Mouse (Mus musculus): ENCODE data around the gene Itgb2l. TPM values are rescaled to one million over a fixed set of nuclear protein-coding genes. Genes with fewer than 3 reads are reported as not detected.
"Not testable (repeated sequence)": the region's sequence is repeated elsewhere in the genome, so short reads cannot be mapped to it uniquely, and the experiment has no call there.

Itgb2l gene
- 0.60 and 2.8 TPM in 2 replicates for total RNA-seq (2014; fragmentation: Nextera tagmentation)
- 5.6 and 5.7 TPM in 2 replicates for total RNA-seq (2017)

DNA sequence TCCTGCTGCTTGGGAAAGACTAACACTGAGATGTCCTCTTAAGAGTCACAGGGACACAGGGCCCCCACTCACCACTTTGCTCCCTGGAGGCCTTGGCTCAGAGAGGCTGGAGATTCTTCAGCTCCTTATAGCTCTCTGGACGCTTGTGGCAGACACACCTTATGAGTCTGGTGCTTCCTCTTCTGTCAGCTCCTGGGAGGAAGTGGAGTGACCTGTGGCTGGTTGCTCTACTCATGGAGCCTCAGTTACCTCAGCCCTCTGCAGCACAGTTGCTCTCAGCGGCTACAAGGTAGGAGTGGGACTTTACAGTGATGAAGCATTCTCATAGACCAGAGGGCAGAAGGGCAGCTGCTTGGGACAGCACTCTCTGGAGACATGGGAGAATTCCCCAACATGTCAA lies at the start of gene Itgb2l:
Gene Itgb2l (minus strand): TSS at position 152 of the 400 bp plus-strand sequence.
- 0 out of 2 replicates have a peak, but pooled peaks have one; percentile 16 for ATAC-seq (replicated peaks; ENCODE audit: poor library complexity, severe bottlenecking)

DNA sequence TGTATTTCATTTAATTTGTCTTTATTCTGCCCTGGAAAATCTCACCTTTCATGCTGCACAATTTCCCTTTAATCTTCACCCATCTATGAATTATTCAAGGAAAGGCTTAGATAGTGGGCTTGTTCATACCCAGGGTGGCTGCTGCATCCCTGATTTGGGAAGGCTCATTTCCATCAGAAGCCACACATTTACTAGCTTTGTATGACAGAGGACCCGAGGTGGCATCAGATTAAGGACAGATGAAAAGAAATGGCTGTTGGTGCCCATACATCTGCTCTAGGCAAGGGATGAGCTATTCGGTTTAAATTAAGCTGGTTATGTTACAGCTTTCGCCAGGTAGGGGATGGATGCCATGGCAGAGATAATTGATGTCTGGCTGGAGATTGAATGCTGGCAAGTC lies 48.1 kb upstream of the Itgb2l start:
- no peak for ATAC-seq (replicated peaks; ENCODE audit: poor library complexity, severe bottlenecking)

DNA sequence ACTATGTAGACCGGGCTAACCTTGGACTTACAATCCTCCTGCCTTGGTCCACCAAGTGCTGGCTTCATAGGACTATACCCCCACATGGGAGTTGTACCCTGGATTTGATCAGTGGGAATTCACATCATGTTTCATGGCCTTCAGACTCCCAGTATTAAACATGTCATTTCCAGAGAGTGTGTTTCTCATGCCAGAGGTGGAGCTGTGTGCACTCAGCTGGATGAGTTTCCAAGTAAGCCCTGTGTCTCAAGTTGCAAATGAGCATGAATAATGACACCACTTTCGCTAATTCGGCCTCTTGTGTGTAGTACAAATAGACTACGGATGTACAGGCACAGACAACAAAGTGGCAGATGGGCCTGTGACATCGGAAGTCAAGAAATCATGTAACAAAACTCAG lies 44.6 kb upstream of the Itgb2l start:
- no peak for ATAC-seq (replicated peaks; ENCODE audit: poor library complexity, severe bottlenecking)

DNA sequence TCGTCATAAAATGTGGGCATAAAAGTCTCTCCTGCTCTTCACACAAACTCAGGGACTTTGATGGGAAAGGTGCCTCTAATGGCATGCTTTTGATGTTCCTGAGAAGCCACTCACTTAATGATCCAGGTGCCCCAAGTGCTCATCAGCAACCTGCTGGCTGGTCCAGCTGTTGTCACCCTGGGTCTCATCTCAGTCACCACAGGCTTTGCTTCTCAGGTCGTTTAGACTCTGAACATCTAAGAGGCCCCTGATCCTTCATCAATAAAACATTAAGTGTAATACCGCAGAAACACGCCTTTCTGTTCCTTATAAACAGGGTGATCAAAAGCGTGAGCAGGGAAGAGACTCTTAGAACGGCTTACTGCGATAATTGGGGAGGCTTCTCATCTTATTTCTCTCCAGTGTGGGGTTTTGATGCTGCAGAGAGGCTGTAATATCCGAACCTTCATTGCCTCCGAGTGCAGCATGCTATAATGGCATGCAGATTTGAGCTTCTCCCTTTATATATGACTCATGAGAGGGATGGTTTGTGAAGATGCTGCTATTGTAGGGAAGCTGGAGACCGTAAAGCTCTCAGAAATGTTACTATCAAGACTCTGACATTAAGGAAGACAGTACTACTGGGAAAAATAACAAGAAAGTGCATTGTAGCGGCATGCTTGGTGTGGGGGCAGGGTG lies 43.7 kb upstream of the Itgb2l start:
- ATAC-seq (replicated peaks; ENCODE audit: poor library complexity, severe bottlenecking): no peak

DNA sequence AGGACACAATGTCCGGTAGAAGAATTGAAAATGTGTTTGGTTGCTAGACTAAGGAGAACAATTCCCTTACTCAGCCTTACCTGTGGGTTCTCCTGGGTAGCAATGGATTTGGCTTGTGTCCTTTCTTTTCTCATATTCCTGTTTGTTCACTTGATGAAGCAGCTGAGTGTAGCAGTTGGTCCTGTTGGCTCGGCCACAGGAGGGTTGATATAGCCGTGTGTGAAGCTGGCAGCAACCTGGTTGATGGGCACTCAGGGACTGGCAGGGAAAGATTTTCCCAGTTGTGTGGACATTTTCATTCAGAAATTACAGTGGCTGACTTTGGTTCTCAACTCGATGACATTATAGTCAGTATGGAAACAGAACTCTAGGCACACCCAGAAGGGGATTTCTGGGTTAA lies 38.4 kb upstream of the Itgb2l start:
- no peak for ATAC-seq (replicated peaks; ENCODE audit: poor library complexity, severe bottlenecking)

DNA sequence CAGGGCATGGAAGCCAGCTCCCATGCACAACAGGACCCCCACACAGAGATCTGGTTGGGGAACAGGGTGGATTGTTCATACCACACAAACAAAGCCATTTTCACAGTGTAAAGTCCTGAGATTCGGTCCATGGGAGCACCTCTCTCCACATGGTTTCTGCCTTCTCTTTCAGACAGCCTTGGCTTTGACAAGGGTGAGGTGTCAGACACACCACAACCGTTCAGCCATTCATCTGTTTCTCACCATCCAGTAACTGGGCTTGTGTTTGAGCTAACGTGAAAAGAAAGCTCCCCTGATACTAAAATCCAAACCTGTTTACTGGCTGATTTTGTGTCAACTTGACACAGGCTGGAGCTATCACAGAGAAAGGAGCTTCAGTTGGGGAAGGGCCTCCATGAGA lies 30.8 kb upstream of the Itgb2l start:
- no peak for ATAC-seq (replicated peaks; ENCODE audit: poor library complexity, severe bottlenecking)

DNA sequence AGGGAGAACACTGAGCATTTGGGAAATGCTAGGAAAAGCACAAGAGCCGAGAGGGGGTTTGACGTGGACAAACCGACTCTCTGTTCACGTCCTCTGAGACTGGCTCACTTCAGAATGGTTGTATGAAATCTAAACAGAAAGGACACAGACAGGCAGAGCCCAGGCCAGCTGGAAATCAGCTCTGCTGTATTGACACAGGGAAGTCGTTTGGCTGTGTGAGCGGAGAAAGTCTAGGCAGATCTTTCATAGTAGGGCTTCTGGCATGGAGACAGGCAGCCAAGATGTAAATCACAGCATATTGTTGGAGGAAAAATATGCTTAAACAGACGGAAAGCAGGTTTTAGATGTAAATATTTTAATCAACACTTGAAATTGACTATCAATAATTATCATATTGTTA lies 29.4 kb upstream of the Itgb2l start:
- no peak for ATAC-seq (replicated peaks; ENCODE audit: poor library complexity, severe bottlenecking)

DNA sequence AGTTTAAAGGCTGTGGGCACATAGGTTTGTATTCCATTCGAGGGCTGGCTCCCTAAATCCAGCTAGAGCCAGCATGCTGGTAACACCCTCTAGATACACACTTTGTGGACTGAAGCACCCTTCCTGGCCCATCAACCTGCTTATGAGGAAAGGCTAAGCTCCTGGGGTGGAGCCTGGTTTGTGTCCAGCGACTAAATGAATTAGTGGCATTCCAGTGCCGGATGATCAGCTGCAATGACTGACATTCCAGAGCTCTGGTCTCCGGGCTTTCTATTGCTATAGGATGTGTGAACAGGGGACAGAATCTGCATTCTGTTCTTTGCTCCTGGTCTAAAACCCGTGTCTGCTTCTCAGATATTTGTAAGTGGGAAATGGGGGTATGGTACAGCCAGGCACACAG lies 28.9 kb upstream of the Itgb2l start:
- no peak for ATAC-seq (replicated peaks; ENCODE audit: poor library complexity, severe bottlenecking)

DNA sequence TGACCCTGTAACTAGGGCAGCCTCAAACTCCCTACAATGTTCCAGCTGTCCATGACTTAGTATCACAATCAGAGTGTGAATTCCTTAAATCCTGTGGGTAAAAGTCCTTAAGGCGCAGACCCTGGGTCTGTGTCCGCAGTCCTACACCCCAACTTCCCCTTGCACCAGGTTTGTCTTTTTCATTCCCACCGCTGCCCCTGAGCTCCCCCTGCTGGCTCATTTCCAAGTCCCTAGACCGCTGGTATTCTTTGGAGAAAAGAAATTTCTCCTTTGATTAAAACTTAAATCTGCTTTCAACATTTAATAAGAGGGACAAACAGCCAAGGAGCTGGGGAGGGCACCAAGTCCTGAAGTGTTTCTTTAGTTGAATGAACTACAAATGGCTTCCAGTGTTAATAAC lies 26.2 kb upstream of the Itgb2l start:
- ATAC-seq (replicated peaks; ENCODE audit: poor library complexity, severe bottlenecking): peak; percentile 83

DNA sequence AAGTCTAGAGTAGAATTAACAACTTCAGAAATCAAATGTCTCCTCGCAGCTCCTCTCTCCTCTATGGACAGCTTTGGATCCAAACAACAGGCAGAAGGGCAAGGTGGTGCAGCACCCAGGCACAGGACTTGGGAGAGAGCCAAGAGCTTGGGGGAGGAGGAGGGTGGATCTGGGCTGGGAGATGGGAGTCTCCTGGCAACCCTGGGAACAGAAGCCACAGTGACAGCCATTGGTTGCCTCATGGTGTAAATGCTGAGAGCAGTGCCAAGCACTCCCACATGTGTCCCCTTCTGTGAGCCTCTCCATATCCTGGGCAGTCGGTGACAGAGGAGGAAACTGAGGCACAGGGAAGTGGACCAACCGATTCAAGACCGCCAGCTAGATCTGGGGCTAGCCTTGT lies 25.3 kb upstream of the Itgb2l start:
- ATAC-seq (replicated peaks; ENCODE audit: poor library complexity, severe bottlenecking): no peak

DNA sequence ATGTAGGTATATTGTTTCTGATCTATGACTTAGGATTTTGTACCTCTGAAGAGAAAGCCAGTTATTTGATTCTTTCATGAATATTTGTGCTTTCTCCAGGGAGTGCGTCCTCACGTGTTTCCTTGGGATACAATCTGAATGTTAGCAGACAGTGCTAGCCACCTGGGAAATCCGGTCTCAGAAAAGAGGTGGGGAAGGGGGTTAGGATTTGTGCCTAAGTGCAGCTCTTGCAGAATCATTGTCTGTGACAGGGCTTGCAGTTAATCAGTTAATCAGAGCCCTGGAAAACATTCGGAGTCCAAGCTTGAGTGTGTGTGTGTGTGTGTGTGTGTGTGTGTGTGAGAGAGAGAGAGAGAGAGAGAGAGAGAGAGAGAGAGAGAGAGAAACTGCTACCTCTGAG lies 24.6 kb upstream of the Itgb2l start:
- ATAC-seq (replicated peaks; ENCODE audit: poor library complexity, severe bottlenecking): no peak

DNA sequence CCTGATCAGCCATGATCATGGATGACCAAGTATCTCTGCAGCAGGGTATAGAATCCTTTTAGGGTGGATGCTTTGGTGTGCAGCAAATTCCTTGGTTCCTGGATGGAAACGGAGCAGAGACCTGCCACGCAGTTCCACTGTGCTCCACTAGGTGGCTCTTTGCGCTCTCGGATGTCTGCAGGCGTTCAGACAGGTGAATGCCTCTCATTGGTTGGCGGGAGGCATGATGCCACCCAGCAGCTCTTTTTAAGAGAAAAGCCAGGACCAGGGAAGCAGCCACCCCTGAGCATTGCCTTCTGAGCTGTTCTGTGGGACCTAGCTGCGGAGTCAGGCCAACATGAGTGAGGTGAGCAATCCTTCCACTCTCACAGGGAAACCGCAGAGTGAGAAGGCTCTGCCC lies 24.0 kb upstream of the Itgb2l start, which contains the start of gene Pcp4:
Gene Pcp4 (plus strand): TSS at position 162 of the 400 bp plus-strand sequence.
- ATAC-seq (replicated peaks; ENCODE audit: poor library complexity, severe bottlenecking): peak; percentile 88

DNA sequence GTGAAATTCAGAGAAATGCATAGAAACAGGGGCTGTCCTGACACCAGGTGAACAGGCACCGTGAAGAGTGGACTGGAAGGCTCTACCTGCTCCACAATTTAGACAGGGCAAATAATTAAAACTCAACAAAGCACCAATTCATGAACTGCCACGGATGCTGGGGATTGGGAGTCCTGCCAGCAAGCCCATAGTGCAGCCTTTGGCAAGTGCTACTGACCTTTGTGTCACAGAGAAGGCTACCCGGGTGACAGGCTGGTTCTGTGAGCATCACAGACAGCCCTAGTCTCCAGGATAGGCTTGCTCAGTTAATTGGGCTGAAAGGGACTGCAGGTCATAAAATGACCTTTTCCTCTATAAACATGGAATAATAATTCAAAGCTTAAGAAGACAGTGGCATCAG lies 17.4 kb upstream of the Itgb2l start:
- no peak for ATAC-seq (replicated peaks; ENCODE audit: poor library complexity, severe bottlenecking)

DNA sequence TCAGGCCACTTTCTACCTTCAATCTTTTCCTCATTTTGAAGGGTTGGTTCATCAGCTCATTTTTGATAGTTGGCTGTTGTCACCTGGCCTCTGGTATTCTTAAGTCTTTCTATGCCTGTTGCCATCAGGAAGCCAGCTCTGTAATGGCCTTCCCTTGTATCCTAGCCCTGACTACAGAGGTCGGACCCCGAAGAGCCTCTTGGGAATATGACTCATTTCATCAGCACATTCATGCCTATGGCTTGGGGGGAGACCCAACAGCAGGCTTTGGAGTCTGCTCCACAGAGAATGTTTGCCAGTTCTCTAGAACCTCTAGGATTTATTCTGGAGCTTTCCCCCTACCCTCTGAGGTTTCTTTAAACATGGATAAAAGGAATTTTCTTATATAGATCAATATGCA lies 15.9 kb upstream of the Itgb2l start:
- no peak for ATAC-seq (replicated peaks; ENCODE audit: poor library complexity, severe bottlenecking)

DNA sequence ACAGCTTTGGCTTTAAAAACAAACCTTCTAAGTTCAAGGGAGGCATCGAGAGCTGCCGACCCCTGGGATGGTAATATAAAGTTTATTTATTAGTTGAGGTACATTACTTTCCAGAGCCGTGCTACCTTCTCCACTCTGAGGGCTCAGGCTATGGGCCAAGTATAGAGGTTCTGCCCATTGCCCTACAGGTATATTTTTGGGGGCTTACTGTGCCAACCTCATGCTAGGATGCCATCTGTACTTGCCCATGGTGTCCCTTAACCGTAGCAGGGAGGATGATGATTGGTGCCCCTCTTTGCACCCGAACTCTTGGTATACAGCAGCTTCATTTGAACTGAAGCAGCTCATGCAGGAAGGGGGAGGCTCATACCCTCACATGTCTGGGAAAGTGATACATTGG lies 14.2 kb upstream of the Itgb2l start:
- ATAC-seq (replicated peaks; ENCODE audit: poor library complexity, severe bottlenecking): no peak

DNA sequence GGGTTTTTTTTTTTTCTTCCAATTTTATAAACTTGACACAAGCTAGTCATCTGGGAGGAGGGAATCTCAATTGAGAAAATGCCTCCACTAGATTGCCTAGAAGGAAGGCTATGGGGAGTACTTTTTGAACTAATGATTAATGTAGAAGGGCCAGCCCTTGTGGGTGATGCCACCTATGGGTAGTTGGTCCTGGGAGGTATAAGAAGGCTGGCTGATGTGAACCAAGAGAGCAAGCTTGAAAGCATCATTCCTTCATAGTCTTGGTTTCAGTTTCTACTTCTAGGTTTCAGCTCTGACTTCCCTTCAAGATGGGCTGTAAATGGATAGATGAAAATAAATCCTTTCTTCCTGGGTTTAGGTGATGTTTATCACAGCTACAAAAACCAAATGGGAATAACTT lies 10.7 kb upstream of the Itgb2l start:
- ATAC-seq (replicated peaks; ENCODE audit: poor library complexity, severe bottlenecking): no peak

DNA sequence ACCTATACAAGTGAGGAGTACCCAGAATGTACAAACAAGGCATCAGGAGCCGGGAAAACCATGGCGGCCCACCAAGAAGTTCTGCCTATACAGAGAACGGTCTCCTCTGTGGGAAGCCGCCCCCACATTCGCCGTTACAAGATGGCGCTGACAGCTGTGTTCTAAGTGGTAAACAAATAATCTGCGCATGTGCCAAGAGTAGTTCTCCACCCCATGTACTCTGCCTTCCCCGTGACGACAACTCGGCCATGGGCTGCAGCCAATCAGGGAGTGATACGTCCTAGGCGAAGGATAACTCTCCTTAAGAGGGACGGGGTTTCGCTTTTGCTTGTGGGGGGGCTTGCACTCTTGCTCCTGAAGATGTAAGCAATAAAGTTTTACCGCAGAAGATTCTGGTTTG lies 7.5 kb upstream of the Itgb2l start:
- not testable (repeated sequence) for ATAC-seq (replicated peaks; ENCODE audit: poor library complexity, severe bottlenecking)

DNA sequence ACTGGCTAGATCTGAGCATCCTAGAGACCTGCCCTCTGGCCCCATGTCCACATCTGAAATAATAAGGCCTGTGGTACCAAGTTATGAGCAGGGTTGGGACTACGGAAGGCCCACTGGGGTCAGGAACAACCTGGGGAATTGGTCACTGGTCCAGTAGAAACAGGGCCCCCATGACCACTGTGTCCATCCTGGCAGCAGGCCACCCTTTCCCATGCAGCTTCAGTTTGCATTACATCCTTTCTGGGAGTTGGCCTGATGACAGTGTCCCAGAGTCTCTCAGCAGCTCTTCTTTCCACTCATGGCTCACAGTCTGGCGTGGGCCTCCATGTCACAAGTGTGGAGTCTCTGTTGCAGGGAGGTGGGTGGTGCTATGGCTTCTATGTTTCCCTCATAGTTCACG lies 1.6 kb downstream of the Itgb2l start:
- no peak for ATAC-seq (replicated peaks; ENCODE audit: poor library complexity, severe bottlenecking)

DNA sequence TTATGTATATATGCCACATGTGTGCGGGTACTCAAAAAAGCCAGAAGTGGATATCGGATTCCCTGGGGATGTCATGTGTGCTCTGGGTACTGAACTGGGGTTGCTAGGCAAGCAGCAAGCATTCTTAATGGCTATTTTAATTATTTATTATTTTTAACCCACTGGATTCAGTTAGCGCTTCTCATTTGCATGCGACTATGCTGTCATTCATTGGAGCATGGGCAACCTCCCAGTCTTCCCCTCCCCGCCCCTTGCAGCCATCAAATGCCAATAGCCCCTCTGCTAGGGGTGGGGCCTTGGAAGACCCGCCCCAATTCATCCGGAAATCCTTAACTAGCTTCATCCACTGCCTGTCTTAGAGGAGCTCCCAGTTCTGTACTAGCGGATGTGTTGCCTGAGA lies 2.5 kb downstream of the Itgb2l start:
- no peak for ATAC-seq (replicated peaks; ENCODE audit: poor library complexity, severe bottlenecking)

DNA sequence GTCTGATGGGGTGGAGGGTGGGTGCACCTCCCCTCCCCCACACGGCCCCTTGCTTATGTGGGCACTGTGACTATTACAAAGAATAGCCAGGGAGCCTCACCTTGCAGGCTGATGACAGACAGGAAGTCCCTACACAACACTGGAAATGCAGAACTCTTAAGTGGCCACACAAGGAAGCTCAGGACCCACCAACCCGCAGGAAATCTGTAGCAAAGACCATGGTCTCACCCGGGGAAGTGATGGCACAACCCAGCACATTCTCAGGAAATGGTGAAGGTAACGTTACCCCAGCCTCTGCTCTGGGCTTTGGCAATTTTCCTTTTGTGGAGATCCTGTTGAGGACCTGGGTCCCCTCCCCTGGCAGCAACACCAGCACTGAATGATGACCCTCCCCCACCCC lies 3.7 kb downstream of the Itgb2l start:
- peak; percentile 89 for ATAC-seq (replicated peaks; ENCODE audit: poor library complexity, severe bottlenecking)

DNA sequence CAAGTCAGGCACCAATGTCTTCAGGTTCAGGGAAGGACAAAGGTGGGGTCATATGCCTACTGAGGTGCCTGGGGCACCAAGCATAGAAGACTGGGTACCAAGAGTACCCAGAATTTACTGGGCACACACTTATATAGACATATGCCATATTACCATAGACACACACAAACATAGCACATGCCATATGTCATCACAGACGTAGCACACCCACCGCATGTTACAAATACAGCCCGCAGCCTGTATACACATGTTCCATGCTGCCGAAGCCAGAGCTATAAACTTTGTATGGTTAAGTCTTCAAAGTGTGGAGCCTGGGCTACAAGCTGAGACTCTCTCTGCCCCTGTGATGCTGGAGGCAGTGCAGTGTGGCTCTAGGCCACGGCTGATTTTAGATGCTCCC lies 4.5 kb downstream of the Itgb2l start:
- ATAC-seq (replicated peaks; ENCODE audit: poor library complexity, severe bottlenecking): no peak

DNA sequence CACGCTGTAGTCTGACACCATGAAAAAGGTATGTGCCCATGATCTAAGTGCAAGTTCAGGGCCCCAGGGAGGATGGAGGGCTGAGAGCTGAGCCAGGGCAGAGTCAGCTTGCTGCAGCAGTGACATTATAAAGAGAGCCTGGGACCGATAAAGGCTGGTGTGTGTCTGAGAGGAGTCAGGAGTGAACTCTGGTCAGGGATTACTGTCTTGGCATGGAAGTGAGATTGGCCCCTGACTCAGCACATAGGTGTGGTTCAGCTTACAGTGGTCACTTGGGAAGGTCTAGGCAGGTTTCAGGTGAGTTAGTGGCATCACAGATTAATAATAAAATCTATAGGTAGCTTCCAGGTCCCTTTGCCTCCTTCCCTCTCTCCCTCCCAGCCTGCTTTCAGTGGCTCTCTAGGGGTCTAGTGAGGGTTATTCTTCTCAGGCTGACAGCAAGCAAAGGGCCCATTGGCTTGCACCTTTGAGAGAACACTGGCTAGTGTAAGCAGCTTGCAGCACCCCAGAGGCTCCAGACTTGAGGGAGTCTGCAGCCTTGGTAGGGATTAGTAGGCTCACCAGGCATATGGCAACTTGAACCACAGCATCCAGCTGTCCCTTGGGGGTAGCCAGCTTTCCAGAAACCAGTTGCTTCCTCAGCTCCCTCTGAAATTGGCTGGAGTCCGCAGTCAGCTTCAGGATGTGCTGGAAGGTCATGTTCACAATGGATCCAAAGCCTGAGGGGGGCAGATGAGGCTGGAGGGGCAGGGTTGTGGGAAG lies 9.2 kb downstream of the Itgb2l start:
- ATAC-seq (replicated peaks; ENCODE audit: poor library complexity, severe bottlenecking): no peak
